Mouse (Mus musculus) neural tube, embryonic 15.5 days (tissue): ENCODE data around the gene Ntpcr. TPM values are rescaled to one million over a fixed set of nuclear protein-coding genes. Genes with fewer than 3 reads are reported as not detected.

Source experiments
- ATAC-seq: fragments of 200-750 bp; cut with Nextera tagmentation; 2 replicates; pipeline ENCODE4 v1.8.0; 2017; ENCODE audit warnings: mild to moderate bottlenecking, moderate TSS enrichment, moderate library complexity; ENCODE audit not compliant: low FRiP score
- H3K27ac ChIP-seq: fragments of 300-500 bp; sonication (generic); replicated peaks from 2 replicates; pipeline ENCODE4 v1.5.1; 2015; ENCODE audit warnings: mild to moderate bottlenecking, inconsistent platforms
- H3K27me3 ChIP-seq: fragments of 300-500 bp; sonication (generic); replicated peaks from 2 replicates; pipeline ENCODE4 v1.6.1; 2015; ENCODE audit warnings: inconsistent platforms
- H3K36me3 ChIP-seq: fragments of 300-500 bp; sonication (generic); 2 replicates; pipeline ENCODE4 v1.6.1; 2015; ENCODE audit warnings: inconsistent platforms
- H3K4me1 ChIP-seq: fragments of 300-500 bp; sonication (generic); 2 replicates; pipeline ENCODE4 v1.6.1; 2015; ENCODE audit warnings: inconsistent platforms
- H3K4me2 ChIP-seq: fragments of 300-500 bp; sonication (generic); 2 replicates; pipeline ENCODE4 v1.6.1; 2015; ENCODE audit warnings: inconsistent platforms, mild to moderate bottlenecking, moderate library complexity
- H3K4me3 ChIP-seq: fragments of 300-500 bp; sonication (generic); replicated peaks from 2 replicates; pipeline ENCODE4 v1.5.1; 2015; ENCODE audit warnings: mild to moderate bottlenecking, inconsistent platforms
- H3K9ac ChIP-seq: fragments of 300-500 bp; sonication (generic); replicated peaks from 2 replicates; pipeline ENCODE4 v1.6.1; 2015; ENCODE audit warnings: mild to moderate bottlenecking, inconsistent platforms
- H3K9me3 ChIP-seq: fragments of 300-500 bp; sonication (generic); replicated peaks from 2 replicates; pipeline ENCODE4 v1.6.1; 2016; ENCODE audit warnings: inconsistent platforms
- WGBS: fragments of 180-500 bp; shearing (Covaris S2); methylation state at CpG from one replicate; pipeline ENCODE4 v1.1.7; 2015; ENCODE audit warnings: mixed read lengths; 5-methylcytosine and 5-hydroxymethylcytosine counted together
- polyA plus RNA-seq: library from polyadenylated mRNA; unstranded; fragments of >200 nt; fragmentation: Nextera tagmentation; extraction: Ambion mirVana; gene quantifications from 2 replicates; pipeline ENCODE4 v1.2.1, GENCODE M21; 2015

Gene Ntpcr
- polyA plus RNA-seq, 1 experiment from 2014 or later: 36.9 TPM

GRCm38 (mm10) chr8:125778919-125779318, 49.2 kb downstream of the Ntpcr start:
- ATAC-seq: no peak
- WGBS: 91% methylated on average over 5 of the region's 5 CpGs
- H3K27me3 ChIP-seq: no peaks in the 10 kb centered on the region
- H3K4me1 ChIP-seq: no peaks in the 10 kb centered on the region
- H3K9me3 ChIP-seq: no peaks in the 10 kb centered on the region
- H3K4me3 ChIP-seq: no peak overlapping the region
- H3K4me2 ChIP-seq: no peak overlapping the region
- no peak overlapping the region for H3K27ac ChIP-seq
- H3K36me3 ChIP-seq: peaks cover 2% of the 10 kb centered on the region; the same call in 1 of the 2 replicates
- H3K9ac ChIP-seq: no peak overlapping the region

- no peak overlapping the region for H3K4me3 ChIP-seq
- H3K36me3 ChIP-seq: peaks cover 2% of the 10 kb centered on the region; the same call in 1 of the 2 replicates
- H3K27me3 ChIP-seq: no peaks in the 10 kb centered on the region
- ATAC-seq: no peak
- H3K9ac ChIP-seq: no peak overlapping the region
- WGBS: 66% methylated on average over 8 of the region's 8 CpGs
- no peak overlapping the region for H3K4me2 ChIP-seq
- H3K4me1 ChIP-seq: no peaks in the 10 kb centered on the region
- no peaks in the 10 kb centered on the region for H3K9me3 ChIP-seq
- H3K27ac ChIP-seq: no peak overlapping the region
Observed at GRCm38 (mm10) chr8:125779656-125780055, 49.9 kb downstream of the Ntpcr start.

GRCm38 (mm10) chr8:125782161-125782560, 52.4 kb downstream of the Ntpcr start:
- no peak overlapping the region for H3K27ac ChIP-seq
- no peak for ATAC-seq

GRCm38 (mm10) chr8:125786886-125787285, 57.1 kb downstream of the Ntpcr start:
- H3K4me2 ChIP-seq: no peak overlapping the region
- ATAC-seq: no peak
- H3K9ac ChIP-seq: no peak overlapping the region
- H3K36me3 ChIP-seq: 0 out of 2 replicates have a peak, but pooled peaks cover 3% of the 10 kb centered on the region
- no peak overlapping the region for H3K27ac ChIP-seq
- WGBS: 81% methylated on average over 7 of the region's 7 CpGs
- H3K4me3 ChIP-seq: no peak overlapping the region
- H3K27me3 ChIP-seq: no peaks in the 10 kb centered on the region
- H3K4me1 ChIP-seq: no peaks in the 10 kb centered on the region
- H3K9me3 ChIP-seq: no peaks in the 10 kb centered on the region

More at GRCm38 (mm10) chr8:125782161-125782560, 52.4 kb downstream of the Ntpcr start:
- 66% methylated on average over 3 of the region's 3 CpGs for WGBS
- no peaks in the 10 kb centered on the region for H3K9me3 ChIP-seq
- no peaks in the 10 kb centered on the region for H3K4me1 ChIP-seq
- H3K4me2 ChIP-seq: no peak overlapping the region
- 0 out of 2 replicates have a peak, but pooled peaks cover 3% of the 10 kb centered on the region for H3K36me3 ChIP-seq
- no peak overlapping the region for H3K9ac ChIP-seq
- no peak overlapping the region for H3K4me3 ChIP-seq
- no peaks in the 10 kb centered on the region for H3K27me3 ChIP-seq

- H3K4me1 ChIP-seq: no peaks in the 10 kb centered on the region
- no peaks in the 10 kb centered on the region for H3K36me3 ChIP-seq
- no peak overlapping the region for H3K9ac ChIP-seq
- no peak overlapping the region for H3K4me3 ChIP-seq
- no peak for ATAC-seq
- no peak overlapping the region for H3K4me2 ChIP-seq
- WGBS: 84% methylated on average over 9 of the region's 9 CpGs
- no peaks in the 10 kb centered on the region for H3K27me3 ChIP-seq
- H3K9me3 ChIP-seq: no peaks in the 10 kb centered on the region
- H3K27ac ChIP-seq: no peak overlapping the region
Observed at GRCm38 (mm10) chr8:125792816-125793455, 63.2 kb downstream of the Ntpcr start.

GRCm38 (mm10) chr8:125795341-125795740, 65.6 kb downstream of the Ntpcr start:
- H3K4me2 ChIP-seq: no peak overlapping the region
- H3K36me3 ChIP-seq: no peaks in the 10 kb centered on the region
- no peaks in the 10 kb centered on the region for H3K27me3 ChIP-seq
- no peak overlapping the region for H3K27ac ChIP-seq
- H3K4me3 ChIP-seq: no peak overlapping the region
- no peak overlapping the region for H3K9ac ChIP-seq
- ATAC-seq: no peak
- WGBS: 64% methylated on average over 2 of the region's 2 CpGs
- H3K9me3 ChIP-seq: no peaks in the 10 kb centered on the region
- H3K4me1 ChIP-seq: no peaks in the 10 kb centered on the region

GRCm38 (mm10) chr8:125796970-125797369, 67.2 kb downstream of the Ntpcr start:
- no peaks in the 10 kb centered on the region for H3K4me1 ChIP-seq
- H3K36me3 ChIP-seq: peaks cover 4% of the 10 kb centered on the region
- H3K4me2 ChIP-seq: no peak overlapping the region
- no peaks in the 10 kb centered on the region for H3K9me3 ChIP-seq
- H3K9ac ChIP-seq: no peak overlapping the region
- 89% methylated on average over 2 of the region's 2 CpGs for WGBS
- H3K27me3 ChIP-seq: no peaks in the 10 kb centered on the region
- no peak for ATAC-seq
- no peak overlapping the region for H3K27ac ChIP-seq
- H3K4me3 ChIP-seq: no peak overlapping the region

Other genes starting within 250 kb of the Ntpcr start
- 16.3 and 16.8 TPM in 2 replicates for gene Sipa1l2, start 160.2 kb upstream of the Ntpcr start, polyA plus RNA-seq
- 6.5 and 6.6 TPM in 2 replicates for gene Map10, start 60.1 kb upstream of the Ntpcr start, polyA plus RNA-seq
- gene Pcnx2, start 168.4 kb downstream of the Ntpcr start, polyA plus RNA-seq: 3.6 and 4.8 TPM in 2 replicates
- 0.59 and 0.86 TPM in 2 replicates for gene Map3k21, start 180.5 kb downstream of the Ntpcr start, polyA plus RNA-seq